Mouse (Mus musculus) C2C12 (cell line): Measurements from ENCODE around the gene Fbxo41. TPM values are rescaled to one million over a fixed set of nuclear protein-coding genes. Genes with fewer than 3 reads are reported as not detected.

Experiments used
- H3K27me3 ChIP-seq: one replicate; pipeline ENCODE4 v1.6.1; 2011; ENCODE audit not compliant: control insufficient read depth, insufficient read depth, insufficient read length
- H3K36me3 ChIP-seq: one replicate; pipeline ENCODE4 v1.6.1; 2011; ENCODE audit not compliant: control insufficient read depth, insufficient read depth
- H3K4me3 ChIP-seq: one replicate; pipeline ENCODE4 v1.5.1; 2011; ENCODE audit warnings: mild to moderate bottlenecking, control low read depth; ENCODE audit not compliant: poor library complexity, insufficient read depth, severe bottlenecking
- H3K79me2 ChIP-seq: one replicate; pipeline ENCODE4 v1.6.1; 2011; ENCODE audit not compliant: control insufficient read depth, insufficient read depth
- H3K79me3 ChIP-seq: one replicate; pipeline ENCODE4 v1.6.1; 2011; ENCODE audit warnings: low read depth, control low read depth
- H3ac ChIP-seq: one replicate; pipeline ENCODE3; 2011; ENCODE audit warnings: low read depth; ENCODE audit not compliant: control insufficient read depth, insufficient read length
- CEBPB ChIP-seq: IDR thresholded peaks from one replicate; pipeline ENCODE4 v1.6.1; 2011; ENCODE audit warnings: low read depth, mild to moderate bottlenecking, control low read depth, moderate library complexity
- CTCF ChIP-seq: IDR thresholded peaks from one replicate; pipeline ENCODE4 v1.5.1; 2011; ENCODE audit not compliant: control insufficient read depth, insufficient read depth, insufficient read length
- FOSL1 ChIP-seq: IDR thresholded peaks from one replicate; pipeline ENCODE4 v1.8.0; 2011; ENCODE audit warnings: mild to moderate bottlenecking, low read length; ENCODE audit not compliant: poor library complexity, insufficient read depth, severe bottlenecking
- MAX ChIP-seq: IDR thresholded peaks from one replicate; pipeline ENCODE4 v1.6.1; 2011; ENCODE audit warnings: mild to moderate bottlenecking, control low read depth
- MYOD1 ChIP-seq: IDR thresholded peaks from one replicate; pipeline ENCODE4 v1.6.1; 2011; ENCODE audit warnings: low read depth; ENCODE audit not compliant: control insufficient read depth, insufficient read length
- MYOG ChIP-seq: IDR thresholded peaks from one replicate; pipeline ENCODE4 v1.6.1; 2011; ENCODE audit not compliant: control insufficient read depth, insufficient read length; ENCODE audit errors: extremely low read depth
- USF1 ChIP-seq: IDR thresholded peaks from one replicate; pipeline ENCODE4 v1.6.1; 2011; ENCODE audit warnings: low read depth, mild to moderate bottlenecking, control low read depth, moderate library complexity
- polyA plus RNA-seq: library from polyadenylated mRNA; unstranded; fragments of >200 nt; fragmentation: generic; extraction: Trizol; gene quantifications from one replicate; pipeline ENCODE4 v1.2.1, GENCODE M21; 2012; ENCODE audit warnings: missing spikeins

Gene Fbxo41
- polyA plus RNA-seq, 1 experiment: 0.02 TPM

DNA sequence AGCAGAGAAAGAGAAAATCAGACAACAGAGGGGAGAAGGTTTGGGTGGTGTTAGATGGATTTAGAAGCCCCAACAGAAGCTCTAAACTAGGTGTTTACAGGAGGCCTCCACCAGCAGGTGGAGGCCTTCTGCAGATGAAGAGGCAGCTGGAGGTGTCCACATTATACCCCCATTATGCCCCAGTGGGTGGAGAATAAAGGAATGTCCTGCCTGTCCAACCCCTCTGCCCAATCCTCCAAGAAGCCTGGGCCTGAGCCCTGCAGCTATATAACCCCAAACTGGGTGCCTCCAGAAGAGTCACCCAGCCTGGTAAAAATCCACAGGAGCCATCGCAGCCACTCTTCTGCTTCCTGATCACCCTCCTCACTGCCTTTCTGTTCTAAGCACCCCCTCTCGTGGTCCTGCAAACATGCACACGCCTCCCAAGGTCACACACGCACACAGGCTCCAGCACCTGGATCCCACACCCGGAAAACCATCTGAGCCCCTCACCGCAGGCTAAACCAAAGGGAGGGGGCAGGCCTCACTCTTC, 1.2 kb downstream of the Fbxo41 start:
- Histone ChIP-seq H3K4me3 (no peak overlapping the region), H3K36me3 (no peaks in the 10 kb centered on the region), H3ac (no peak overlapping the region), H3K79me2 (no peaks in the 10 kb centered on the region), H3K27me3 (peaks cover 29% of the 10 kb centered on the region), H3K79me3 (no peaks in the 10 kb centered on the region)
- TF ChIP-seq USF1: no peak
- no peak for TF ChIP-seq MYOD1
- no peak for TF ChIP-seq CEBPB
- TF ChIP-seq MYOG: no peak
- no peak for TF ChIP-seq CTCF
- TF ChIP-seq MAX: no peak
- TF ChIP-seq FOSL1: no peak

DNA sequence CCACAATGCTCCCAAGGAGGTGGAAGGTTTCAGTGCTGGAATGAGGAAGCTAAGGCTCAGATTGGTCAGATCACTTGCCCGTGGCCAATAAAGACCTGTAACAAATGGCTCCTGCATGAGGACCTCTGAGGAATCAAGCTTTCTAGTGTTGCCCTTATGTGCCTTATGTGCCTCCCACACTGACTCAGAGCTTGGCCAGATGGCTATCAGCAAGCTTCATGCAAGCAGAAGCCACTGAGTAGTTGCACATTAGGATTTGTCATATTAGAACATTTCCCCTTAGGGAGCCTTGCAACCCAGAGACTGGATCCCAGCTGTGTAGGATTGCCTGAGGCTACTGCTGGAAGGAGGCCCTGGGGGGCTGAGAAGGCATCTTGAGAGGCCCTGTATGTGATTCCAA, 2.4 kb downstream of the Fbxo41 start:
- no peak overlapping the region for H3K4me3 ChIP-seq
- H3K79me3 ChIP-seq: no peaks in the 10 kb centered on the region
- no peaks in the 10 kb centered on the region for H3K36me3 ChIP-seq
- H3K79me2 ChIP-seq: no peaks in the 10 kb centered on the region
- H3K27me3 ChIP-seq: peaks cover 29% of the 10 kb centered on the region
- H3ac ChIP-seq: no peak overlapping the region
- TF ChIP-seq MYOD1: no peak
- no peak for TF ChIP-seq USF1
- TF ChIP-seq FOSL1: no peak
- TF ChIP-seq CEBPB: no peak
- no peak for TF ChIP-seq MAX
- TF ChIP-seq CTCF: no peak

DNA sequence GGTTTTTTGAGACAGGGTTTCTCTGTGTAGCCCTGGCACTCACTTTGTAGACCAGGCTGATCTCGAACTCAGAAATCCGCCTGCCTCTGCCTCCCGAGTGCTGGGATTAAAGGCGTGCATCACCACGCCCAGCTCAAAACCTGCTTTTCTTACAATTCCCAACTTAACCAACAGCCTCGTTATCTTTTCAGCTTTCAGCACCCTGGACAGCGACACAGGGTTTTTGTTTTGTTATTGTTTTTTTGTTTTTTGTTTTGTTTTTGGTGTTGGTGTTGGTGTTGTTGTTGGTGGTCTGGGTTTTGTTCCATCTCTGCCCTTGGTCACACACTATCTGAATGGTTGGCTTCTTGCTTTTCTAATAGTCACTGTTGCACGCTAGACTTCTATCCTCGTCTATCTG, 4.6 kb downstream of the Fbxo41 start:
- Histone ChIP-seq H3K79me3 (no peaks in the 10 kb centered on the region), H3K79me2 (no peaks in the 10 kb centered on the region), H3K27me3 (peaks cover 20% of the 10 kb centered on the region), H3ac (no peak overlapping the region), H3K4me3 (no peak overlapping the region), H3K36me3 (no peaks in the 10 kb centered on the region)
- TF ChIP-seq MAX: no peak
- no peak for TF ChIP-seq MYOG
- TF ChIP-seq FOSL1: no peak
- TF ChIP-seq CTCF: no peak
- no peak for TF ChIP-seq USF1
- TF ChIP-seq MYOD1: no peak
- no peak for TF ChIP-seq CEBPB

DNA sequence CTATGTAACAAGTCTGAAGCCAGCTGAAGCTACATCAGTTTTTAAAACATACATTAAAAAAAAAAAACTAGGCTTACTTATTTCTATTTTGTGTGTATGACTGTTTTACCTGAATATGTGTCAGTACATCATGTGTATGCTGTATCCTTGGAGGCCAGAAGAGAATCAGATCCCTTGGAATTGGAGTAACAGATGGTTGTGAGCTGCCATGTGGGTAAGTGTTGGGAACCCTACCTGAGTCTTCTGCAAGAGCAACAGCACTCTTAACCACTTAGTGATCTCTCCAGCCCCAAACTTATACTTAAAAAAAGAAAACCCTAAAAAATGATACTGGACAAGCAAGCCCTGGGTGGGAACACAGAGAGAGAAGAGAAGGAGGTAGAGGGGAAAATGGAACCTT, 5.8 kb downstream of the Fbxo41 start:
- Histone ChIP-seq H3K36me3 (no peaks in the 10 kb centered on the region), H3K79me2 (no peaks in the 10 kb centered on the region), H3K27me3 (peaks cover 8% of the 10 kb centered on the region), H3ac (no peak overlapping the region), H3K79me3 (no peaks in the 10 kb centered on the region), H3K4me3 (no peak overlapping the region)
- TF ChIP-seq CEBPB (no peak), USF1 (no peak), FOSL1 (no peak), MYOD1 (no peak), CTCF (no peak), MAX (no peak), MYOG (no peak)

DNA sequence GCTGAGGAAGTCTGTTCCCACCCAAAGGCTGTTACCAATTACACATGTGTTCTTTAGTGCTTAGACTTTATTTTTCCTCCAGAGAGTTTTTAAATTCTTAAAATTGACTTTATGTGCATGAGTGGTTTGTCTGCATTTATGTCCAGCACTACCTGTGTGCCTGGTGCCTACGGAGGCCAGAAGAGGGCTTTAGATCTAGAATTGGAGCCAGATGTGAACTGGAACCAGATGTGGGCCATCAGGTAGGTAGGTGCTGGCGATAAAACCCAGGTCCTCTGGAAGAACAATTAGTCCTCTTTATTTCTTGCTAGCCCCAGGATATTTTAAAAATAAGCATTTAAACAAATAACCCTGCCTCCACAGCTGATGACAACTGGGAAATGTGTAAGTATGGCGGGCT, 11.2 kb downstream of the Fbxo41 start:
- H3ac ChIP-seq: no peak overlapping the region
- TF ChIP-seq MYOD1 (no peak), CEBPB (no peak)
- peaks cover 18% of the 10 kb centered on the region for H3K27me3 ChIP-seq
- no peaks in the 10 kb centered on the region for H3K79me2 ChIP-seq
- H3K4me3 ChIP-seq: no peak overlapping the region
- H3K79me3 ChIP-seq: no peaks in the 10 kb centered on the region
- no peaks in the 10 kb centered on the region for H3K36me3 ChIP-seq

DNA sequence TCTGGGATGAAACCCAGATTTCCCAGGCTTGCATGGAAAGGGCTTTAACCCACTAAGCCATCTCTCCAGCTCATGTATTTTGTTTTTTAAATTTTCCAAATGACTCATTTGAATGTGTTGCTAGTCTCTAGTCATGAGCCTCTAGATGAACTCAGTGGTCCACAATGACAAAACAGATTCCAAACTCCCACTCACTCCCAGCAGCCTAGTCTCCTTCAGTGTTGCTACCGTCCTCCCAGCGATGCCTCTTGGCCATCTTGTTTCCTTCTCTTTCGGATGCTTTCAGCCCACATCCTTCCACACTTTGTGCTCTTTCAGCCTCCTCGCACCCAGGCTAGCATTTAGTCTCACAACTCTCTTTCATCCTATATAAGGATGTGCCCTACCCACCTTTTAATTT, 12.5 kb downstream of the Fbxo41 start:
- Histone ChIP-seq H3K4me3 (no peak overlapping the region), H3K79me3 (no peaks in the 10 kb centered on the region), H3K27me3 (peaks cover 18% of the 10 kb centered on the region), H3K36me3 (no peaks in the 10 kb centered on the region), H3K79me2 (no peaks in the 10 kb centered on the region), H3ac (no peak overlapping the region)
- no peak for TF ChIP-seq CTCF
- no peak for TF ChIP-seq MYOD1
- no peak for TF ChIP-seq MAX
- no peak for TF ChIP-seq MYOG
- no peak for TF ChIP-seq FOSL1
- TF ChIP-seq CEBPB: no peak
- no peak for TF ChIP-seq USF1
